Mouse (Mus musculus) forebrain, embryonic 16.5 days (tissue): Measurements from ENCODE around the gene Pnpla1. TPM values are rescaled to one million over a fixed set of nuclear protein-coding genes. Genes with fewer than 3 reads are reported as not detected.
A peak's percentile ranks its signal among the peaks of the same experiment; 100 is the strongest.

Source experiments
- ATAC-seq: fragments of 200-750 bp; cut with Nextera tagmentation; 2 replicates; pipeline ENCODE4 v1.8.0; 2017; ENCODE audit warnings: mild to moderate bottlenecking, moderate library complexity
- H3K27ac ChIP-seq: fragments of 300-500 bp; sonication (generic); 2 replicates; pipeline ENCODE4 v1.5.1; 2014; ENCODE audit warnings: low read length, control low read depth
- H3K27me3 ChIP-seq: fragments of 300-500 bp; sonication (generic); replicated peaks from 2 replicates; pipeline ENCODE4 v1.6.1; 2014; ENCODE audit warnings: low read length; ENCODE audit not compliant: control insufficient read depth, insufficient read depth
- H3K36me3 ChIP-seq: fragments of 300-500 bp; sonication (generic); 2 replicates; pipeline ENCODE4 v1.6.1; 2014; ENCODE audit not compliant: control insufficient read depth, insufficient read depth
- H3K4me1 ChIP-seq: fragments of 300-500 bp; sonication (generic); replicated peaks from 2 replicates; pipeline ENCODE4 v1.6.1; 2014; ENCODE audit warnings: low read length; ENCODE audit not compliant: control insufficient read depth, insufficient read depth
- H3K4me2 ChIP-seq: fragments of 300-500 bp; sonication (generic); 2 replicates; pipeline ENCODE4 v1.6.1; 2014; ENCODE audit warnings: mild to moderate bottlenecking, low read length, control low read depth
- H3K4me3 ChIP-seq: fragments of 300-500 bp; sonication (generic); replicated peaks from 2 replicates; pipeline ENCODE4 v1.5.1; 2014; ENCODE audit warnings: mild to moderate bottlenecking, low read length, control low read depth
- H3K9ac ChIP-seq: fragments of 300-500 bp; sonication (generic); replicated peaks from 2 replicates; pipeline ENCODE4 v1.6.1; 2014; ENCODE audit warnings: low read depth, low read length, control low read depth
- H3K9me3 ChIP-seq: fragments of 300-500 bp; sonication (generic); 2 replicates; pipeline ENCODE4 v1.6.1; 2016; ENCODE audit warnings: low read length; ENCODE audit not compliant: control insufficient read depth
- WGBS: fragments of 180-500 bp; shearing (Covaris S2); extraction: QIAGEN DNeasy Blood & Tissue Kit; methylation state at CpG from one replicate; pipeline ENCODE4 v1.1.7; 2014; 5-methylcytosine and 5-hydroxymethylcytosine counted together
- polyA plus RNA-seq: library from polyadenylated mRNA; unstranded; fragments of >200 nt; fragmentation: Nextera tagmentation; extraction: Ambion mirVana; gene quantifications from 2 replicates; pipeline ENCODE4 v1.2.1, GENCODE M21; 2015

Gene Pnpla1
- polyA plus RNA-seq, 1 experiment from 2014 or later: not detected

GRCm38 (mm10) chr17:28922096-28922495 lies 63.9 kb downstream of the Pnpla1 start:
- H3K27me3 ChIP-seq: no peaks in the 10 kb centered on the region
- WGBS: 77% methylated on average over 6 of the region's 6 CpGs
- no peak for ATAC-seq

GRCm38 (mm10) chr17:28924957-28925595 lies 66.9 kb downstream of the Pnpla1 start:
- Histone ChIP-seq H3K27me3 (no peaks in the 10 kb centered on the region), H3K36me3 (no peaks in the 10 kb centered on the region), H3K9me3 (no peaks in the 10 kb centered on the region), H3K9ac (no peak overlapping the region), H3K27ac (no peak overlapping the region), H3K4me1 (peaks cover under 1% of the 10 kb centered on the region), H3K4me2 (no peak overlapping the region), H3K4me3 (no peak overlapping the region)
- 84% methylated on average over 8 of the region's 8 CpGs for WGBS
- no peak for ATAC-seq

More at GRCm38 (mm10) chr17:28922096-28922495, 63.9 kb downstream of the Pnpla1 start:
- H3K9me3 ChIP-seq: no peaks in the 10 kb centered on the region
- no peak overlapping the region for H3K27ac ChIP-seq
- no peak overlapping the region for H3K4me2 ChIP-seq
- no peaks in the 10 kb centered on the region for H3K4me1 ChIP-seq
- no peaks in the 10 kb centered on the region for H3K36me3 ChIP-seq
- H3K9ac ChIP-seq: no peak overlapping the region
- no peak overlapping the region for H3K4me3 ChIP-seq

DNA sequence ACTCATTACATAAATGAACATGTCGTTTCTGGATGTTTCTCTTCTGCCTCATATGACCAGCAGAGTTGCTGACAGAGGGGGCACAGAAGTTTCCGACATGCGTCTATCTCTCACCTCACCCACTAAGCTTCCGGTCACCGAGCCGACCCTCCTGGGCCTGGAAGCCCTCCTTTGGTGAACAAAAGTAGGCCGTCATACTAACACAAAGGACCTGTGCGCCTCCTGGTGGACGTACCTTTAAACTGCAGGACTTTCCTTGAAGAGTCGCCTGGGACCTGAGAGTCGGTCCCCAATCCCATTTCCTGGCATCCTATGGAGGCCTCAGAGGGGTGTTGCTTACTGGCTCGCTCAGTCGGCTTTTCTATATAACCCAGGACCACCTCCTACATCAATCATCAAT lies 68.2 kb downstream of the Pnpla1 start:
- no peak overlapping the region for H3K9ac ChIP-seq
- 14% methylated on average over 13 of the region's 13 CpGs for WGBS
- H3K27me3 ChIP-seq: no peaks in the 10 kb centered on the region
- no peaks in the 10 kb centered on the region for H3K9me3 ChIP-seq
- H3K4me1 ChIP-seq: peaks cover 8% of the 10 kb centered on the region
- ATAC-seq: peak; percentile 43; the same call in 1 of the 2 replicates
- no peak overlapping the region for H3K4me3 ChIP-seq
- H3K27ac ChIP-seq: no peak overlapping the region
- H3K36me3 ChIP-seq: no peaks in the 10 kb centered on the region
- H3K4me2 ChIP-seq: no peak overlapping the region

GRCm38 (mm10) chr17:28926866-28927635 lies 68.8 kb downstream of the Pnpla1 start:
- peaks cover 8% of the 10 kb centered on the region for H3K4me1 ChIP-seq
- no peaks in the 10 kb centered on the region for H3K9me3 ChIP-seq
- no peak overlapping the region for H3K9ac ChIP-seq
- no peak overlapping the region for H3K27ac ChIP-seq
- no peaks in the 10 kb centered on the region for H3K27me3 ChIP-seq
- WGBS: 51% methylated on average over 15 of the region's 15 CpGs
- no peak overlapping the region for H3K4me3 ChIP-seq
- H3K36me3 ChIP-seq: no peaks in the 10 kb centered on the region
- ATAC-seq: no peak
- H3K4me2 ChIP-seq: no peak overlapping the region

GRCm38 (mm10) chr17:28928004-28928403 lies 69.8 kb downstream of the Pnpla1 start:
- Histone ChIP-seq H3K27ac (no peak overlapping the region), H3K9ac (no peak overlapping the region), H3K27me3 (no peaks in the 10 kb centered on the region), H3K4me2 (no peak overlapping the region), H3K36me3 (no peaks in the 10 kb centered on the region), H3K9me3 (no peaks in the 10 kb centered on the region), H3K4me3 (no peak overlapping the region), H3K4me1 (peaks cover 8% of the 10 kb centered on the region)
- no peak for ATAC-seq
- WGBS: 87% methylated on average over 9 of the region's 9 CpGs

GRCm38 (mm10) chr17:28929369-28929768 lies 71.2 kb downstream of the Pnpla1 start:
- no peaks in the 10 kb centered on the region for H3K27me3 ChIP-seq

DNA sequence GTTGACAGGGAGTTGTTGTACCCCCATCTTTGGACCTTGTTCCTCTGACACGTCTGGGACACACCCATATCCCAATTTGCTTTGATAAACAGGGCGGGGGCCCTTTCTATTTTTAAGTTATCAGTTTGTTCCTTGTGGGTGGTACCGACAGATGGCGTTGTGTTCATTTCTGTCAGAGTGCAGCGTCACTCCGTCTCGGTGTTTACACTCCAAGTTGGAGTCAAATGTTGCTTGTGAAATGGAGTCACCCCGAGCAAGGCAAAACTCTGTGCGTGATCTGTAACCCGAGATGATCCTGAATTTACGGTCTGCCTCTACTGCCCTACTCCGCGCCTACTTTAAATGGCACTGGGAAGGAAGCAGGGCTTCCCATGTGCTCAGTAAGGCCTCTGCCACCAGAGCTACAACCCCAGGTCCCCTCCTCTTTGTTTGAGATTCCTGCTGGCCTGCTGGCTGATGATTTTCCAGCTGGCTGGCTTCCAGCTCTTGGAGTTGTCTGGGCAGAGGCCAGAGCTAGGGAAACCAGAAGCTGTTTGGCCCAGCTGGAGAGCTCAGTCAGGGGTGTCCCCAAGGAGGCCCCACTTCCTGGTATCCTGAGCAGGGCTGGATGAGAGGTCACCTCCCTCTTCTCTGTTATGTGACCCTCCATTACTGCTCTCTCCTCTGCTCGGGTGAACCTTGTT lies 72.3 kb downstream of the Pnpla1 start:
- ATAC-seq: peak; percentile 63
- Histone ChIP-seq H3K4me3 (no peak overlapping the region), H3K27me3 (no peaks in the 10 kb centered on the region), H3K9me3 (no peaks in the 10 kb centered on the region), H3K36me3 (no peaks in the 10 kb centered on the region), H3K9ac (no peak overlapping the region), H3K4me2 (peak overlapping the region; percentile 7; the same call in 1 of the 2 replicates), H3K27ac (no peak overlapping the region; the same call in 1 of the 2 replicates), H3K4me1 (peaks cover 8% of the 10 kb centered on the region)
- WGBS: 25% methylated on average over 14 of the region's 14 CpGs

More at GRCm38 (mm10) chr17:28929369-28929768, 71.2 kb downstream of the Pnpla1 start:
- Histone ChIP-seq H3K9me3 (no peaks in the 10 kb centered on the region), H3K36me3 (no peaks in the 10 kb centered on the region), H3K4me2 (no peak overlapping the region), H3K27ac (no peak overlapping the region), H3K4me3 (no peak overlapping the region), H3K9ac (no peak overlapping the region), H3K4me1 (peaks cover 8% of the 10 kb centered on the region)
- no peak for ATAC-seq
- 93% methylated on average over 4 of the region's 4 CpGs for WGBS

- no peak overlapping the region for H3K9ac ChIP-seq
- no peak overlapping the region for H3K27ac ChIP-seq
- H3K4me2 ChIP-seq: no peak overlapping the region
- peaks cover 8% of the 10 kb centered on the region for H3K4me1 ChIP-seq
- no peaks in the 10 kb centered on the region for H3K9me3 ChIP-seq
- H3K36me3 ChIP-seq: no peaks in the 10 kb centered on the region
- 92% methylated on average over 18 of the region's 18 CpGs for WGBS
- ATAC-seq: no peak
- no peaks in the 10 kb centered on the region for H3K27me3 ChIP-seq
- H3K4me3 ChIP-seq: no peak overlapping the region
These were observed 73.4 kb downstream of the Pnpla1 start for GRCm38 (mm10) chr17:28931436-28932211.
